9 mouse cellular contexts compared by ENCODE assay signal in the genomic region with DNA sequence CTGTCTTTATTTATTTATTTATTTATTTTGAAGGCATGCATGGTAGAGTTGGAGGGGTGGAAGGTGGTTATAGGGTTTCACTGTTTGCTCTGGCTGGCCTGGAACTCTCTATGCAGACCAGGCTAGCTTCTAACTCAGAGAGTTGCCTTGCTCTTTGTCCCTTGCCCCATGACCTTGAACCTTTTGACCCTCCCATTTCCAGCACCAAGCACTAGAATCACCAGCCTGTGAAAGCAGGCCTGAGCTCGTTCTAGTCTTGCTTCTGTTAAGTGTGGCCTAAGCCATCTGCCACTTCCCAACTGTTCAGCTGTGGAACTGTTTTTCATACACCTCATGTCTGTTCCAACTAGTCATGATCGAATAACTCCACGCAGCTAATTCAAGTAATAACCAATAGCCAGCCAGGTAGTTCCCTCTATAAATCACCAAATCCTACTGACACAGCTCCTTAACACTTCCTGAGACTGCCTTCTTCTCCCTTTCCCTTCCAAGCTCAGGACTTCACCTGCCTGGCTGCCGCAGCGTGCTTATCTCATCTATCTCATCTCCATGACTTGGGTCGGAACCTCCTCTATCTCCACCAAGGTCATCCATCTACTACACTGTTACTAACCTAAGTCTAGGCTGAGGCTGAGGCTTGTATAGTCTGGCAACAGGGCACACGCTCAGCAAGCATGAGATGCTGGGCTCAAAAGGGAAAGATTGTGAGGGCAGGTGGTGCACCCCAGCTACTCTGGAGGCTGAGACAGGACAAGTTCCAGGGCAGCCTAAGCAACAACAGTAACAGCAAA. TPM values are rescaled to one million over a fixed set of nuclear protein-coding genes. Genes with fewer than 3 reads are reported as not detected.
DNase-seq lines count a peak whose midpoint lies in the region; ATAC-seq and TF ChIP-seq lines count a peak whose summit lies in the region.
"Had no signal": no experiment of that assay in that cellular context is flagged by ENCODE, and none has a peak within 500 bp of the region (broad histone marks: within the 10 kb centered on the region; RNA-seq: fewer than 3 reads in every experiment).

No protein-coding gene starts in this region.

- H3K27ac ChIP-seq in neural tube, embryonic 11.5 days (ENCODE audit: low read depth, low read length) = no peak overlapping the region
- H3K27ac ChIP-seq in heart, postnatal 0 days (ENCODE audit: low read depth) = peak overlapping the region; percentile 86
- peak overlapping the region; percentile 53 for H3K27ac ChIP-seq in stomach, postnatal 0 days (replicated peaks)

- peaks cover 16% of the 10 kb centered on the region for H3K4me1 ChIP-seq in neural tube, embryonic 11.5 days (ENCODE audit: control insufficient read depth, insufficient read depth, low read length)
- H3K4me1 ChIP-seq in heart, postnatal 0 days (ENCODE audit: control insufficient read depth, insufficient read depth) = peaks cover 15% of the 10 kb centered on the region
- H3K4me1 ChIP-seq in stomach, postnatal 0 days (replicated peaks; ENCODE audit: control insufficient read depth, insufficient read depth) = peaks cover 5% of the 10 kb centered on the region

- H3K9ac ChIP-seq in neural tube, embryonic 11.5 days (ENCODE audit: low read length) = no peak overlapping the region
- H3K9ac ChIP-seq in heart, postnatal 0 days (replicated peaks; ENCODE audit: low read depth, low read length) = peak overlapping the region; percentile 76
- peak overlapping the region; percentile 70 for H3K9ac ChIP-seq in stomach, postnatal 0 days (ENCODE audit: low read length)

- ATAC-seq in neural tube, embryonic 11.5 days (ENCODE audit: insufficient read depth, low FRiP score, low TSS enrichment) = no peak
- no peak for ATAC-seq in heart, postnatal 0 days (ENCODE audit: insufficient read depth, low read depth)
- no peak for ATAC-seq in stomach, postnatal 0 days (ENCODE audit: low FRiP score, low TSS enrichment)

- peak overlapping the region; percentile 87 for H3K4me2 ChIP-seq in neural tube, embryonic 11.5 days (ENCODE audit: low read depth)
- peak overlapping the region; percentile 96 for H3K4me2 ChIP-seq in heart, postnatal 0 days (ENCODE audit: low read depth, low read length)
- peak overlapping the region; percentile 76 for H3K4me2 ChIP-seq in stomach, postnatal 0 days (replicated peaks; ENCODE audit: low read depth)

- H3K36me3 ChIP-seq in neural tube, embryonic 11.5 days (ENCODE audit: control insufficient read depth, insufficient read depth, low read length) = peaks cover 7% of the 10 kb centered on the region
- peaks cover 45% of the 10 kb centered on the region for H3K36me3 ChIP-seq in heart, postnatal 0 days (replicated peaks; ENCODE audit: control insufficient read depth, insufficient read depth, low read length)
- H3K36me3 ChIP-seq in stomach, postnatal 0 days (ENCODE audit: control insufficient read depth, insufficient read depth, low read length) = peaks cover 15% of the 10 kb centered on the region

- 91% methylated on average over 7 of the region's 7 CpGs for WGBS in neural tube, embryonic 11.5 days
- WGBS in heart, postnatal 0 days = 46% methylated on average over 7 of the region's 7 CpGs
- 75% methylated on average over 7 of the region's 7 CpGs for WGBS in stomach, postnatal 0 days

- no peaks in the 10 kb centered on the region for H3K27me3 ChIP-seq in neural tube, embryonic 11.5 days (ENCODE audit: control insufficient read depth, insufficient read depth, low read length)
- no peaks in the 10 kb centered on the region for H3K27me3 ChIP-seq in heart, postnatal 0 days (ENCODE audit: control insufficient read depth, insufficient read depth, low read length)
- no peaks in the 10 kb centered on the region for H3K27me3 ChIP-seq in stomach, postnatal 0 days (ENCODE audit: control insufficient read depth, insufficient read depth, low read length)

- no peak for TF ChIP-seq CTCF in heart, postnatal 0 days (IDR thresholded peaks at IDR 0.05; ENCODE audit: low read depth)
- no peak for TF ChIP-seq CTCF in stomach, postnatal 0 days (IDR thresholded peaks at IDR 0.05; ENCODE audit: low read depth)

- TF ChIP-seq EP300 in heart, postnatal 0 days (IDR thresholded peaks at IDR 0.05; ENCODE audit: low read depth) = no peak
- TF ChIP-seq EP300 in stomach, postnatal 0 days (optimal IDR thresholded peaks at IDR 0.05) = no peak

- H3K9me3 ChIP-seq in neural tube, embryonic 11.5 days (ENCODE audit: control insufficient read depth, low read length) = no peaks in the 10 kb centered on the region
- no peaks in the 10 kb centered on the region for H3K9me3 ChIP-seq in heart, postnatal 0 days (replicated peaks; ENCODE audit: control insufficient read depth, low read length)
- no peaks in the 10 kb centered on the region for H3K9me3 ChIP-seq in stomach, postnatal 0 days (ENCODE audit: control insufficient read depth, low read length)

- DNase-seq in neural tube, embryonic 11.5 days (ENCODE audit: low spot score) = no peak
- no peak for DNase-seq in neural tube, embryonic 10.5 days (ENCODE audit: extremely low spot score, low spot score)
- no peak for DNase-seq in heart, postnatal 0 days (ENCODE audit: low spot score)
- DNase-seq in liver = peak; percentile 7
- no peak for DNase-seq in stomach, postnatal 0 days (ENCODE audit: low spot score)
- no peak for DNase-seq in embryo, embryonic 9.5 days (ENCODE audit: extremely low spot score)
- DNase-seq in adrenal gland, adult 8-10 months = no peak
- no peak for DNase-seq in left cerebral cortex, adult 8-10 months (ENCODE audit: low spot score in 2 of 2)

- peak overlapping the region; percentile 65 for H3K4me3 ChIP-seq in neural tube, embryonic 11.5 days (ENCODE audit: low read depth, low read length)
- H3K4me3 ChIP-seq in heart, postnatal 0 days (ENCODE audit: low read depth, low read length) = peak overlapping the region; percentile 73
- peak overlapping the region; percentile 63 for H3K4me3 ChIP-seq in stomach, postnatal 0 days (ENCODE audit: low read depth, low read length)

RNA-seq across cellular contexts. Expression of a gene that starts 1.4 kb away (rescaled TPM):
- polyA plus RNA-seq in neural tube, embryonic 11.5 days (2014; fragmentation: Nextera tagmentation; extraction: Ambion mirVana) = 273 and 281 TPM in 2 replicates
- 980 and 992 TPM in 2 replicates for total RNA-seq in heart, postnatal 0 days (2014; rRNA removed; ENCODE audit: low replicate concordance)
- polyA plus RNA-seq in heart, postnatal 0 days (2015; fragmentation: Nextera tagmentation; extraction: Ambion mirVana) = 1,236 and 1,240 TPM in 2 replicates
- 425 and 428 TPM in 2 replicates for polyA plus RNA-seq in stomach, postnatal 0 days (2015; fragmentation: Nextera tagmentation; extraction: Ambion mirVana)
- total RNA-seq in adrenal gland, adult 8-10 months (2022) = 100 to 1,000 TPM; 137 to 229 (median 191) TPM
- total RNA-seq in left cerebral cortex, adult 8-10 months (2022) = 100 to 1,000 TPM; 102 to 113 (median 109) TPM

RNA-seq across cellular contexts. Expression of a gene that starts 1.5 kb away (rescaled TPM):
- 305 and 307 TPM in 2 replicates for polyA plus RNA-seq in neural tube, embryonic 11.5 days (2014; fragmentation: Nextera tagmentation; extraction: Ambion mirVana)
- total RNA-seq in heart, postnatal 0 days (2014; rRNA removed; ENCODE audit: low replicate concordance) = 115 and 163 TPM in 2 replicates
- polyA plus RNA-seq in heart, postnatal 0 days (2015; fragmentation: Nextera tagmentation; extraction: Ambion mirVana) = 445 and 461 TPM in 2 replicates
- 252 and 278 TPM in 2 replicates for polyA plus RNA-seq in stomach, postnatal 0 days (2015; fragmentation: Nextera tagmentation; extraction: Ambion mirVana)
- total RNA-seq in adrenal gland, adult 8-10 months (2022) = 100 to 1,000 TPM; 139 to 206 (median 156) TPM
- 100 to 1,000 TPM; 195 to 210 (median 203) TPM for total RNA-seq in left cerebral cortex, adult 8-10 months (2022)

RNA-seq across cellular contexts. Expression of a gene that starts 14.9 kb away (rescaled TPM):
- 4.7 and 5.9 TPM in 2 replicates for polyA plus RNA-seq in neural tube, embryonic 11.5 days (2014; fragmentation: Nextera tagmentation; extraction: Ambion mirVana)
- 0.27 TPM in 1 of 2 replicates, not detected in the other for total RNA-seq in heart, postnatal 0 days (2014; rRNA removed; ENCODE audit: low replicate concordance)
- polyA plus RNA-seq in heart, postnatal 0 days (2015; fragmentation: Nextera tagmentation; extraction: Ambion mirVana) = 1.2 and 1.5 TPM in 2 replicates
- 2.2 and 3.2 TPM in 2 replicates for polyA plus RNA-seq in stomach, postnatal 0 days (2015; fragmentation: Nextera tagmentation; extraction: Ambion mirVana)
- total RNA-seq in adrenal gland, adult 8-10 months (2022) = 1 to 10 TPM; 2.5 to 3.5 (median 3.0) TPM
- total RNA-seq in left cerebral cortex, adult 8-10 months (2022) = 1 to 10 TPM; 2.3 to 4.4 (median 3.2) TPM

RNA-seq across cellular contexts. Expression of a gene that starts 15.0 kb away (rescaled TPM):
- polyA plus RNA-seq in neural tube, embryonic 11.5 days (2014; fragmentation: Nextera tagmentation; extraction: Ambion mirVana) = 28.8 and 29.2 TPM in 2 replicates
- 10.0 and 14.5 TPM in 2 replicates for total RNA-seq in heart, postnatal 0 days (2014; rRNA removed; ENCODE audit: low replicate concordance)
- polyA plus RNA-seq in heart, postnatal 0 days (2015; fragmentation: Nextera tagmentation; extraction: Ambion mirVana) = 13.4 and 14.3 TPM in 2 replicates
- 14.3 and 16.1 TPM in 2 replicates for polyA plus RNA-seq in stomach, postnatal 0 days (2015; fragmentation: Nextera tagmentation; extraction: Ambion mirVana)
- total RNA-seq in adrenal gland, adult 8-10 months (2022) = 10 to 100 TPM; 16.8 to 24.3 (median 22.4) TPM
- total RNA-seq in left cerebral cortex, adult 8-10 months (2022) = 10 to 100 TPM; 19.5 to 20.4 (median 20.2) TPM

RNA-seq across cellular contexts. Expression of a gene that starts 41.1 kb away (rescaled TPM):
- 0.28 TPM in 1 of 2 replicates, not detected in the other for polyA plus RNA-seq in neural tube, embryonic 11.5 days (2014; fragmentation: Nextera tagmentation; extraction: Ambion mirVana)
- total RNA-seq in heart, postnatal 0 days (2014; rRNA removed; ENCODE audit: low replicate concordance) = not detected in 2 replicates
- not detected in 2 replicates for polyA plus RNA-seq in heart, postnatal 0 days (2015; fragmentation: Nextera tagmentation; extraction: Ambion mirVana)
- not detected in 2 replicates for polyA plus RNA-seq in stomach, postnatal 0 days (2015; fragmentation: Nextera tagmentation; extraction: Ambion mirVana)
- total RNA-seq in adrenal gland, adult 8-10 months (2022) = not detected
- total RNA-seq in left cerebral cortex, adult 8-10 months (2022) = not detected
- total RNA-seq: neutrophil, adult 5-6 weeks had no signal
